Mouse (Mus musculus): ENCODE measurements around the gene Tcf20. TPM values are rescaled to one million over a fixed set of nuclear protein-coding genes. Genes with fewer than 3 reads are reported as not detected.

Gene Tcf20
- polyA plus RNA-seq, 2 experiments = 14.6 to 28.9 TPM

GRCm38 (mm10) chr15:82956721-82957120 is 31.0 kb downstream of the Tcf20 start:
- DNase-seq (ENCODE audit: low spot score) (no peak), ATAC-seq (ENCODE audit: low FRiP score, low read depth) (no peak)
- peaks cover 45% of the 10 kb centered on the region for H3K4me1 ChIP-seq (ENCODE audit: control insufficient read depth, insufficient read depth, low read length)
- 71% methylated on average over 4 of the region's 4 CpGs for WGBS
- no peaks in the 10 kb centered on the region for H3K36me3 ChIP-seq (ENCODE audit: control insufficient read depth, insufficient read depth, low read length)
- H3K4me2 ChIP-seq (replicated peaks; ENCODE audit: low read depth, low read length, severe bottlenecking) = no peak overlapping the region
- no peak overlapping the region for H3K9ac ChIP-seq (ENCODE audit: low read depth, low read length, severe bottlenecking)
- no peak for TF ChIP-seq POLR2A (IDR thresholded peaks at IDR 0.05; ENCODE audit: borderline replicate concordance, extremely low read depth, insufficient read depth, insufficient read length)
- H3K4me3 ChIP-seq (replicated peaks; ENCODE audit: low read length) = no peak overlapping the region
- peaks cover 4% of the 10 kb centered on the region; the same call in 1 of the 2 replicates for H3K27me3 ChIP-seq (ENCODE audit: control insufficient read depth, insufficient read depth, low read length)
- no peaks in the 10 kb centered on the region for H3K9me3 ChIP-seq (ENCODE audit: control insufficient read depth, low read length)
- H3K27ac ChIP-seq (replicated peaks; ENCODE audit: low read depth, low read length) = no peak overlapping the region

- H3K27me3 ChIP-seq (ENCODE audit: control insufficient read depth, insufficient read depth, low read length) = peaks cover 4% of the 10 kb centered on the region; the same call in 1 of the 2 replicates
- no peak overlapping the region for H3K4me2 ChIP-seq (replicated peaks; ENCODE audit: low read depth, low read length, severe bottlenecking)
- 83% methylated on average over 3 of the region's 3 CpGs for WGBS
- ATAC-seq (ENCODE audit: low FRiP score, low read depth) = no peak
- no peak overlapping the region for H3K9ac ChIP-seq (ENCODE audit: low read depth, low read length, severe bottlenecking)
- no peak overlapping the region for H3K27ac ChIP-seq (replicated peaks; ENCODE audit: low read depth, low read length)
- H3K4me1 ChIP-seq (ENCODE audit: control insufficient read depth, insufficient read depth, low read length) = peaks cover 41% of the 10 kb centered on the region
- H3K4me3 ChIP-seq (replicated peaks; ENCODE audit: low read length) = no peak overlapping the region
- DNase-seq (ENCODE audit: low spot score) = no peak
- no peaks in the 10 kb centered on the region for H3K36me3 ChIP-seq (ENCODE audit: control insufficient read depth, insufficient read depth, low read length)
- H3K9me3 ChIP-seq (ENCODE audit: control insufficient read depth, low read length) = no peaks in the 10 kb centered on the region
- no peak for TF ChIP-seq POLR2A (IDR thresholded peaks at IDR 0.05; ENCODE audit: borderline replicate concordance, extremely low read depth, insufficient read depth, insufficient read length)
Observed at GRCm38 (mm10) chr15:82956310-82956709, 31.4 kb downstream of the Tcf20 start.

GRCm38 (mm10) chr15:82955286-82955685 is 32.4 kb downstream of the Tcf20 start:
- peaks cover 4% of the 10 kb centered on the region; the same call in 1 of the 2 replicates for H3K27me3 ChIP-seq (ENCODE audit: control insufficient read depth, insufficient read depth, low read length)

GRCm38 (mm10) chr15:82954034-82954433 is 33.6 kb downstream of the Tcf20 start:
- Histone ChIP-seq H3K4me2 (replicated peaks; ENCODE audit: low read depth, low read length, severe bottlenecking) (no peak overlapping the region), H3K9me3 (ENCODE audit: control insufficient read depth, low read length) (no peaks in the 10 kb centered on the region), H3K4me1 (ENCODE audit: control insufficient read depth, insufficient read depth, low read length) (peaks cover 20% of the 10 kb centered on the region), H3K27ac (replicated peaks; ENCODE audit: low read depth, low read length) (no peak overlapping the region), H3K9ac (ENCODE audit: low read depth, low read length, severe bottlenecking) (no peak overlapping the region), H3K4me3 (replicated peaks; ENCODE audit: low read length) (no peak overlapping the region), H3K36me3 (ENCODE audit: control insufficient read depth, insufficient read depth, low read length) (no peaks in the 10 kb centered on the region), H3K27me3 (ENCODE audit: control insufficient read depth, insufficient read depth, low read length) (peaks cover 4% of the 10 kb centered on the region; the same call in 1 of the 2 replicates)
- ATAC-seq (ENCODE audit: low FRiP score, low read depth) (no peak), DNase-seq (ENCODE audit: low spot score) (no peak)
- no peak for TF ChIP-seq POLR2A (IDR thresholded peaks at IDR 0.05; ENCODE audit: borderline replicate concordance, extremely low read depth, insufficient read depth, insufficient read length)
- 69% methylated on average over 5 of the region's 5 CpGs for WGBS

More at GRCm38 (mm10) chr15:82955286-82955685, 32.4 kb downstream of the Tcf20 start:
- Histone ChIP-seq H3K9me3 (ENCODE audit: control insufficient read depth, low read length) (no peaks in the 10 kb centered on the region), H3K9ac (ENCODE audit: low read depth, low read length, severe bottlenecking) (no peak overlapping the region), H3K27ac (replicated peaks; ENCODE audit: low read depth, low read length) (no peak overlapping the region), H3K4me1 (ENCODE audit: control insufficient read depth, insufficient read depth, low read length) (peaks cover 31% of the 10 kb centered on the region), H3K36me3 (ENCODE audit: control insufficient read depth, insufficient read depth, low read length) (no peaks in the 10 kb centered on the region), H3K4me2 (replicated peaks; ENCODE audit: low read depth, low read length, severe bottlenecking) (no peak overlapping the region), H3K4me3 (replicated peaks; ENCODE audit: low read length) (no peak overlapping the region)
- 73% methylated on average over 8 of the region's 8 CpGs for WGBS
- DNase-seq (ENCODE audit: low spot score) (no peak), ATAC-seq (ENCODE audit: low FRiP score, low read depth) (no peak)
- no peak for TF ChIP-seq POLR2A (IDR thresholded peaks at IDR 0.05; ENCODE audit: borderline replicate concordance, extremely low read depth, insufficient read depth, insufficient read length)

GRCm38 (mm10) chr15:82953096-82953495 is 34.6 kb downstream of the Tcf20 start:
- DNase-seq (ENCODE audit: low spot score) (no peak), ATAC-seq (ENCODE audit: low FRiP score, low read depth) (no peak)
- no peak overlapping the region for H3K27ac ChIP-seq (replicated peaks; ENCODE audit: low read depth, low read length)
- no peak overlapping the region for H3K4me3 ChIP-seq (replicated peaks; ENCODE audit: low read length)
- peaks cover 4% of the 10 kb centered on the region; the same call in 1 of the 2 replicates for H3K27me3 ChIP-seq (ENCODE audit: control insufficient read depth, insufficient read depth, low read length)
- no peak overlapping the region for H3K4me2 ChIP-seq (replicated peaks; ENCODE audit: low read depth, low read length, severe bottlenecking)
- H3K9me3 ChIP-seq (ENCODE audit: control insufficient read depth, low read length) = no peaks in the 10 kb centered on the region
- no peaks in the 10 kb centered on the region for H3K36me3 ChIP-seq (ENCODE audit: control insufficient read depth, insufficient read depth, low read length)
- 30% methylated on average over 4 of the region's 4 CpGs for WGBS
- no peak for TF ChIP-seq POLR2A (IDR thresholded peaks at IDR 0.05; ENCODE audit: borderline replicate concordance, extremely low read depth, insufficient read depth, insufficient read length)
- H3K9ac ChIP-seq (ENCODE audit: low read depth, low read length, severe bottlenecking) = no peak overlapping the region
- H3K4me1 ChIP-seq (ENCODE audit: control insufficient read depth, insufficient read depth, low read length) = peaks cover 11% of the 10 kb centered on the region

Data from limb, embryonic 14.5 days (tissue).